Mouse (Mus musculus) heart, embryonic 10.5 days (tissue): ENCODE results near the gene Ankrd55. TPM values are rescaled to one million over a fixed set of nuclear protein-coding genes. Genes with fewer than 3 reads are reported as not detected.
A peak's percentile ranks its signal among the peaks of the same experiment; 100 is the strongest.

Experiments
- DNase-seq: peaks from one replicate; pipeline ENCODE4 v3.0.0-alpha.2; 2017; ENCODE audit warnings: low spot score
- H3K27ac ChIP-seq: fragments of 300-500 bp; sonication (generic); 2 replicates; pipeline ENCODE4 v1.5.1; 2016; ENCODE audit warnings: mild to moderate bottlenecking
- H3K27me3 ChIP-seq: fragments of 300-500 bp; sonication (generic); 2 replicates; pipeline ENCODE4 v1.6.1; 2016; ENCODE audit warnings: mild to moderate bottlenecking; ENCODE audit not compliant: poor library complexity, insufficient read depth, severe bottlenecking
- H3K36me3 ChIP-seq: fragments of 300-500 bp; sonication (generic); 2 replicates; pipeline ENCODE4 v1.6.1; 2016; ENCODE audit warnings: mild to moderate bottlenecking, moderate library complexity
- H3K4me1 ChIP-seq: fragments of 300-500 bp; sonication (generic); 2 replicates; pipeline ENCODE4 v1.6.1; 2016; ENCODE audit warnings: mild to moderate bottlenecking
- H3K4me3 ChIP-seq: fragments of 300-500 bp; sonication (generic); 2 replicates; pipeline ENCODE4 v1.5.1; 2016; ENCODE audit warnings: mild to moderate bottlenecking, moderate library complexity
- H3K9me3 ChIP-seq: fragments of 300-500 bp; sonication (generic); 2 replicates; pipeline ENCODE4 v1.6.1; 2016; ENCODE audit warnings: mild to moderate bottlenecking, moderate library complexity
- WGBS: fragments of 180-500 bp; shearing (Covaris S2); methylation state at CpG from one replicate; pipeline ENCODE4 v1.1.7; 2016; 5-methylcytosine and 5-hydroxymethylcytosine counted together
- polyA plus RNA-seq: library from polyadenylated mRNA; unstranded; fragments of >200 nt; fragmentation: Nextera tagmentation; extraction: Ambion mirVana; gene quantifications from 2 replicates; pipeline ENCODE4 v1.2.1, GENCODE M21; 2016

Gene Ankrd55
- polyA plus RNA-seq, 1 experiment from 2014 or later: not detected

DNA sequence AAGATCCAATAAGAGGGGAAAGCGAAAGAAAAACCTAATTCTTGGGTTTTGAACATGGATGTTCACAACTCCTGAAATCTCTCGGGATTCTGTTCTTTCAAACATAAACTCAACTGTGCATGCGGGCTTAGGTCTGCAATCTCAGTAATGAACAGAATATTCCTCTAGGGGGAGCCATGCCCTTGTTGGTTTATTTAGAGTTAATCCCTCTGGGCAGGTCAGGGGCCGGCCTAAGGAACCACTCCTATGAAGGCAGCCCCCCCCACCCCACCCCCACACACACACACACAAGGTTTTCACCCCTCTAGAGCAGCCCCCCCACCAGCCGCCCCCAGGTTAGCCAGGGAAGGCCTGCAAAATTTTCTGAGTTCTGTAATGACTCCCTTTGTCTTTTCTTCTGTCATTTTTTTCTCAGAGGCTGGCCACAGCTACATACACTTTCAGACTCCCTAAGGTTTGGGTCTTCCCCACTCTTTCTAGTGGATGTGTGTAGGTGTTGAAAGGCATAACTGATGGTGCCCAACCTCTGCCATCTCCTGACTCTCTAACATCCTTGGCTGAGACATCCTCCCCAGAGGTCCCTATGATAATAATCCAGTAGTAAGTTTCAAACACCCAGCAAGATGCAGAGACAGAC is 16.2 kb upstream of the Ankrd55 start:
- 19% methylated on average over 5 of the region's 5 CpGs for WGBS
- Histone ChIP-seq H3K36me3 (no peaks in the 10 kb centered on the region), H3K9me3 (no peaks in the 10 kb centered on the region), H3K27me3 (no peaks in the 10 kb centered on the region), H3K4me3 (no peak overlapping the region), H3K4me1 (no peaks in the 10 kb centered on the region; the same call in 1 of the 2 replicates), H3K27ac (no peak overlapping the region)
- DNase-seq: no peak

DNA sequence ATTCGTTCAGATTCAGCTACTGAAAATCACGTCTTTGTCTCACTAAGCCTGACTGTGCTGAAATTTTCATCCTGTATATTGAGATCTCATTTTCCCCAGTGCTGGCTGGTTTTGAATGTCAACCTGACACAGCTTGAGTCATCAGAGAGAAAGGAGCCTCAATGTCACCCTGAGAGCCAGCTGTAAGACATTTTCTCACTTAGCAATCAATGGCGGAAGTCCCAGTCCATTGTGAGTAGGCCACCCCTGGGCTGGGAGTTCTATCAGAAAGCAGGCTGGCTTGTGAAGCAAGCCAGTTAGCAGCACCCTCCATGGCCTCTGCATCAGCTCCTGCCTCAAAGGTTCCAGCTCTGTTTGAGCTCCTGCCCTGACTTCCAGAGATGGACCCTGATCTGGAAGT is 13.6 kb upstream of the Ankrd55 start:
- no peaks in the 10 kb centered on the region for H3K9me3 ChIP-seq
- H3K4me3 ChIP-seq: no peak overlapping the region
- WGBS: 80% methylated on average over 3 of the region's 3 CpGs
- H3K27me3 ChIP-seq: no peaks in the 10 kb centered on the region
- no peaks in the 10 kb centered on the region; the same call in 1 of the 2 replicates for H3K4me1 ChIP-seq
- no peaks in the 10 kb centered on the region for H3K36me3 ChIP-seq
- DNase-seq: no peak
- H3K27ac ChIP-seq: no peak overlapping the region

DNA sequence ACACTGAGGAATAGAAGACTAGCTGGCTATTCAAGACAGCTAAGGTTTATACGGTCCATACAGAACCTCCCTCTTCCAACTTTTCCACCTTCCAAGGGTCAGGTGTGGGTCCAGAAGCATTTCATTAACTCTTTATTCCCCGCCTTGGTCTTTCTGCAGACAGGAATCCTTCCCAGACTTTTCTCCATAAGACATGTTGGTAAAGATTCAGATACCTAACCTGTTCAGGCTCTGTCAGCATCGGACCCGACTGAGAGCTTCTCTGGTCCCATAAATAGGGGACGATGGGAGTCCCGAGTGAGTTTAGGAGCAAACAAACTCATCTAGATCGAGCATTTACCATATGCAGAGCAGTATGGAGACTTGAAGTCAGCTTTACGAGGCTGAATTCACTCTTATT is 12.3 kb upstream of the Ankrd55 start:
- H3K27me3 ChIP-seq: no peaks in the 10 kb centered on the region
- H3K36me3 ChIP-seq: no peaks in the 10 kb centered on the region
- WGBS: 83% methylated on average over 8 of the region's 8 CpGs
- H3K27ac ChIP-seq: no peak overlapping the region
- no peaks in the 10 kb centered on the region; the same call in 1 of the 2 replicates for H3K4me1 ChIP-seq
- no peak overlapping the region for H3K4me3 ChIP-seq
- H3K9me3 ChIP-seq: no peaks in the 10 kb centered on the region
- DNase-seq: no peak

DNA sequence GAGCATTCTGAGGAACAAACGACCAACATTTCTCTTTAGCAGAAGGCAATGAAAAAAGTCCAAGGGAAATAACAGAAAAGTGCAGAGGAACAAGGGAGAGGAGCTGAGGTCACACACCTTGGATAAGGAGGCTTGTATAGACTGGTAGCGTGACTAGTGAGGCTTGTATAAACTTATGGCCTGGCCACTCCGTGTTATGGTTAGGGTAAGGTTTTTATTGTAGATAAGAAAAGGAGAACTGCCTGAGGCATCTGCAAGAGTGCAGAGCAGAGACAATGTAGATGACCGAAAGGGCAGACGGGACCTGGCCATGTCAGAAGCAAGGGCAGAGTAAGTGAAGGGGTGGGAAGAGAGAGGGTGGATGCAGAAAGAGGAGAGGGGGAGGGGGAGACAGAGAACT is 10.7 kb upstream of the Ankrd55 start:
- Histone ChIP-seq H3K27me3 (no peaks in the 10 kb centered on the region), H3K27ac (no peak overlapping the region), H3K4me1 (no peaks in the 10 kb centered on the region), H3K36me3 (no peaks in the 10 kb centered on the region), H3K4me3 (no peak overlapping the region), H3K9me3 (no peaks in the 10 kb centered on the region)
- WGBS: 70% methylated on average over 5 of the region's 5 CpGs
- DNase-seq: no peak

DNA sequence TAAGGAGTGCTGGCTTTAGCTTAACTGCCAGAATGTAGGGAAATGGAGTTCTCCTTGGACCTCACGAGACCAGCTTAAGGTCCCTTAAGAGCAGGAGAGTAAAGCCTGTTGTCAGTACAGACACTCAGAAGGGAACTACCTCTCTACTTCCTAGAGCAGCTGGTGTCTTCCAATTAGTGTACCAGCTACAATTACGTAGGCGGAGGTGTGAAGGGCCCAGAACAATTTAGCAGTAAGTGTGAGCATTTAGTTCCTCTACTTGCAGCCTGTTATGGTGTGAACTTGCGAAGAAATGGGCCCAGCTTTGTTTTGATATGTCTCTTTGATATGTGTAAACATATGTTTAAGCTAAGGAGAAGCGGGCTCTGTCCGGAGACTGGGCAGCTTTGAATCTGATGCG is 10.0 kb upstream of the Ankrd55 start:
- DNase-seq: no peak
- H3K4me3 ChIP-seq: no peak overlapping the region
- H3K27ac ChIP-seq: no peak overlapping the region
- H3K9me3 ChIP-seq: no peaks in the 10 kb centered on the region
- H3K27me3 ChIP-seq: no peaks in the 10 kb centered on the region
- H3K36me3 ChIP-seq: no peaks in the 10 kb centered on the region
- 76% methylated on average over 7 of the region's 7 CpGs for WGBS
- no peaks in the 10 kb centered on the region for H3K4me1 ChIP-seq

DNA sequence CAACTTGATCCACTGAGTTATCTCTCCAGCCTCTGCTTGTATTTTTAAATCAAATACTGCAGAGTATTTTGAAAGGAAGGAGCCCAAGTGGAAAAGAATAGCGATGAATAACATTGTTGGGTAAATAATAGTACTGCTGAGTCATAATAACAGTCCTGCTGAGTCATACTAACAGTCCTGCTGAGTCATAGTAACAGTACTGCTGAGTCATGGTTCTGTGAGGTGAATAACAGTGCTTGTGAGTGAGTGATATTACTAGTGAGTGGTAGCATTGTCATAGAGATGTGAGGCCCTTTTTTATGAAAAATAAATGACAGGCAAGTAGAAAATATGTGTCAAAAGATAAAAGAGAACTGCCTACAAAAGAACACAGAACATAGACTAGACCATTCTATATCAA is 1.1 kb upstream of the Ankrd55 start:
- no peaks in the 10 kb centered on the region for H3K27me3 ChIP-seq
- no peak for DNase-seq
- H3K4me3 ChIP-seq: no peak overlapping the region
- H3K36me3 ChIP-seq: no peaks in the 10 kb centered on the region
- no peaks in the 10 kb centered on the region for H3K9me3 ChIP-seq
- peaks cover 33% of the 10 kb centered on the region for H3K4me1 ChIP-seq
- 77% methylated on average over 1 of the region's 1 CpGs for WGBS
- H3K27ac ChIP-seq: no peak overlapping the region

DNA sequence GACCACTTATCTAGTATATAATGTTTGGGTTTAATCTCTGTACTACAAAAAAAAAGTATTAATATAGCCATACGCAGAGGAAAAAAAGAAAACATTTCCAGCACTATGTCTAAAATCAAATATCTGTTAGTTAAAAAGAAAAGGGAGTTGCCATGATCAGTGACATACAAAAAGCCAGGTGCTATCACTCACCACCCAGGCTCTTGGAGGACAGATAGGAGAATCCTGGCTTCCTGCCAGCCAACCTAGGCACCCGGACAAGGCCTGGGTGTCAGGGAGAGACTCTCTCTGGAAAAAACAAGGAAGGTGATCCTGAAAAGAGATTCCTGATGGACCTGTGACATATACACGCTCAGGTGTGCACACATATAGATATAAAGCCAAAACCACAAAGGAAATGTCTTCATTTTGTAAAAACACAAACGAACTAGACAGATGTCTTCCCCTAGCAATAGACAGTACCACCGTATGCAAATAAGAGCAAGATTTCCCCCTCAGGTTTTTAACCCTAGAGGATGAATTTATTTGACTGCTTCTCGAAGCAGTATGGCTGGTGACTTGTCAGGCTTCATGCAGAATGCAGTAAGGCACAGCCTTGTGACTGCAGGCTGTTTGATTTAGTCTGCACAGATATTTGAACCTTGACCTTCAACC is 553 bp upstream of the Ankrd55 start:
- Histone ChIP-seq H3K4me3 (peak overlapping the region; percentile 48), H3K27me3 (no peaks in the 10 kb centered on the region), H3K27ac (peak overlapping the region; percentile 63), H3K9me3 (no peaks in the 10 kb centered on the region), H3K36me3 (no peaks in the 10 kb centered on the region), H3K4me1 (peaks cover 35% of the 10 kb centered on the region)
- 58% methylated on average over 6 of the region's 6 CpGs for WGBS
- no peak for DNase-seq

DNA sequence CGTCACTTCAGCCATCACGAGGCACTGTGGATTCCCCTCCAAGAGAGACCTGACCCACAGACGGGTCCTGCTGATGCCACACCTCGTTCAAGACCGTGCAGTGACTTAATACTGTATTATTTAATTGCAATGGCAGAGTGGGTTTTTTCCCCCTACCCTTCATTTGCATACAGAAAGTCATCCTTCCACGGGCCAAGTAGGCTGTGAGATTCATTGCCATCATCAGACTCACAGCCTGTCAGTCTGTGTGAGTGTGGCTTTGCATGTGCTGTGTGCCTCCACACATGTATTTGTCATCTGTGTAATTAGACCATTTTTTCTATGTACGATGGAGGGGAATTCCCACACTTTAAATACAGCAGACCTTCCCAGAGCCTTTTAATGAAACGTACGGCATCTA is 1.1 kb downstream of the Ankrd55 start:
- no peak overlapping the region for H3K27ac ChIP-seq
- H3K36me3 ChIP-seq: no peaks in the 10 kb centered on the region
- WGBS: 75% methylated on average over 9 of the region's 9 CpGs
- H3K4me1 ChIP-seq: peaks cover 38% of the 10 kb centered on the region
- no peak for DNase-seq
- H3K4me3 ChIP-seq: no peak overlapping the region
- no peaks in the 10 kb centered on the region for H3K27me3 ChIP-seq
- no peaks in the 10 kb centered on the region for H3K9me3 ChIP-seq

DNA sequence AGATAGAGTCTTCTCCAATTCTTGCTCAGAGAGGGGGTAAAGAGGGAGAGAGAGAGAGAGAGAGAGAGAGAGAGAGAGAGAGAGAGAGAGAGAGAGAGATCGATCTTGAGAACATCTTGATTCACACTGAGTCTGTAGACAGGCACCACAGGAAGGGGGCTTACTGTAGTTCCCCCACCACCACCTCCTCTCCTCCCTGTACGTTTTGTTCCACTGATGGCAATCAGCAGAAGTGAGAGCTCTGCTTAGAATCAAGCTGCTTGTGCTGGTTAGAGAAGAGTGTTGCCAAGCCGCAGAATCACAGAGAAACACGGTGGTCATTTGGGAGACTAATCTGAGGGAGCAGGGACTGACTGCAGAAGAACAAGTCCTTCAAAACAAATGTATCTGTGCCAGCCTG is 1.7 kb downstream of the Ankrd55 start:
- no peak for DNase-seq
- Histone ChIP-seq H3K9me3 (no peaks in the 10 kb centered on the region), H3K4me3 (no peak overlapping the region), H3K27ac (no peak overlapping the region), H3K4me1 (peaks cover 38% of the 10 kb centered on the region), H3K36me3 (no peaks in the 10 kb centered on the region), H3K27me3 (no peaks in the 10 kb centered on the region)
- 32% methylated on average over 4 of the region's 4 CpGs for WGBS

DNA sequence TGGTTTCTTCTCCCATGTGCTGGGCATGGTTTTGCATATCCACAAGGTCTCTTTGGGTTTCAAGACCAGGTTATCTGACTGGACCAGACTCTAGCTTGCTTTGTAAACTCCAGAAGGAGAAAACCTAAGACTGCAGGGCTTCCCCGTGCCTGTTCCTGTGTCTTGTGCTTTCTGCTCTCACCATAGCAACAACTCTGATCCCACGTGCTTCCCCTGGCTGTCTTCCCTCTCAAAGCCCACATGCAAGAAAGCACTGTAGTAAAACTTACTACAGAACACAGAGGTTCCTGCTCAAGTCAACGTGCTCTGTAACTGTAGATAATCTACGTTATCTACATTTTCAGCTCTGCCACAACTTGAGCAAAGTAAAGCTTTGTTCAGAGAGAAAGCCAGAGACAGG is 4.2 kb downstream of the Ankrd55 start:
- Histone ChIP-seq H3K9me3 (no peaks in the 10 kb centered on the region), H3K36me3 (no peaks in the 10 kb centered on the region), H3K27ac (no peak overlapping the region), H3K27me3 (no peaks in the 10 kb centered on the region), H3K4me1 (peaks cover 38% of the 10 kb centered on the region), H3K4me3 (no peak overlapping the region)
- DNase-seq: no peak
- WGBS: 40% methylated on average over 4 of the region's 4 CpGs

DNA sequence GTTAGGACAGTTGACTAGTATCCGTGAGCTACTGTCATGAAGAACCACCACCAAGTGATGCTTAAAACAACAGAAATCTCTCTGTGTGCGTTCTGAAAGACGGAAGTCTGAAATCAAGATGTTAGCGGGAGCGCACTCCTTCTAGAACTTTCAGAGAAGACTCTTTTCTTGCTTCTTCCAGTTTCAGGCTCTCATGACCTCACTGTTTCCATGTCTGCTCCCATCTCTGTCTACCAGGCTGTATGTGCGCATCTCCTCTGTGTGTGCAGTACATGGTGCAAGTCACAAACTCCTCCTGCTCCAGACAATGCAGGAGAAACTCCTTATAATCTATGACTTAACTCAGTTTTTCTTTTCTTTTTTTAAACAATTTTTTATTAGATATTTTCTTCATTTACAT is 4.8 kb downstream of the Ankrd55 start:
- H3K36me3 ChIP-seq: no peaks in the 10 kb centered on the region
- DNase-seq: no peak
- no peak overlapping the region for H3K4me3 ChIP-seq
- H3K4me1 ChIP-seq: peaks cover 32% of the 10 kb centered on the region
- WGBS: 92% methylated on average over 6 of the region's 6 CpGs
- no peak overlapping the region for H3K27ac ChIP-seq
- no peaks in the 10 kb centered on the region for H3K9me3 ChIP-seq
- H3K27me3 ChIP-seq: no peaks in the 10 kb centered on the region

DNA sequence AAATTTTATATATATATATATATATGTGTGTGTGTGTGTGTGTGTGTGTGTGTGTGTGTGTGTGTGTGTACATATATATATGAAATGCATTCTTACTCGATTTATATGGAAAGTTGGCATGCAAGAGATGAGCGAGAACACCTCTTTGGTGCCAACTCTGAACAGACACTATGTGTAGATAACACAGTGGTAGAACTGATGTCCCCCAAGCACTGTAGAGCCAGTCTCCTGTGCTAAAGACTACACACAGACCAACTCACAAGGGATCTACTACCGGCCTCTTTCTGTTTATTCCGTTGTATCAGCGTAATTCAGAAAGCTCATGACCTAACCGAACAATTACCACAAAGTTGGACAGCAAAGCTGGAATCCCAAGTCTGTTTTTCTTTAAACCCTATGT is 6.2 kb downstream of the Ankrd55 start:
- Histone ChIP-seq H3K9me3 (no peaks in the 10 kb centered on the region), H3K4me1 (peaks cover 20% of the 10 kb centered on the region), H3K36me3 (no peaks in the 10 kb centered on the region), H3K27me3 (no peaks in the 10 kb centered on the region), H3K4me3 (no peak overlapping the region), H3K27ac (no peak overlapping the region)
- 84% methylated on average over 6 of the region's 6 CpGs for WGBS
- no peak for DNase-seq

DNA sequence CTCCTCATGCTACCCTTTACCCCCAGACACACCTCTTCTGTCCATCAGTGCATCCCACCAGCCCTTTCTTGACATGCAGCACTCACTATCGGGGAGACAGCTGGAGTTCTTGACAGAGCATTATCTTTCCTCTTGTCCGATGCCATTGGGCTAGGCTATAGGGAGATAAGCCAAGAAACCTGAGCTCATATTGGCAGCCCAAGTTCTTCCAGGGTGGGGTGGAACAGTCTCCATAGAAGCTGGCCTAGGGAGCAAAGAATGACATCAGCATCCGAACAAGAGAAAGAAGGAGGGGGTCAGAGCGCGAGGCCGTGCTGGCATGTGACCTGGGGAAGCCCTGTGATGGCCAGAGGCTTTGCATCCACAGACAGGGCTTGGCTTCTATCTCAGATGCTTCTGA is 9.5 kb downstream of the Ankrd55 start:
- Histone ChIP-seq H3K36me3 (no peaks in the 10 kb centered on the region), H3K27me3 (no peaks in the 10 kb centered on the region), H3K4me1 (peaks cover 2% of the 10 kb centered on the region; the same call in 1 of the 2 replicates), H3K27ac (no peak overlapping the region), H3K4me3 (no peak overlapping the region), H3K9me3 (no peaks in the 10 kb centered on the region)
- no peak for DNase-seq
- 74% methylated on average over 6 of the region's 6 CpGs for WGBS

DNA sequence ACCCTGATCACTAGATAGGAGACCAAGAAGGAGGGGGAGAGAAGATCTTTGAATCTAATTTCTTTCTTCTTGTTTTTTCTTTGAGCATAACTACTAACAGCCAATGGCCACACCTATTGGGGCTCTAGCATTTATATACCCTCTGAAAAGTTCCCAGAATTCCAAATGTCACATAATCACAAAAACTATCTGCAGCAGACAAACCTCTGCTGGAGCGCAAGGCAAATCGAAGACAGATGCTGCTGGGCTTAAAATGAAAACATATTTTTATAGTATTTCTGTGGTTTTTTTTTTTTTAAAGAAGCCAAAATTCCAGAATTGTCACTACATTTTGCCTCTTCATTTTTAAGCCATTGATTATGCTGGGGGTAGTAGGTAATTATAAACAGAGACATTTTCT is 15.2 kb downstream of the Ankrd55 start:
- no peak overlapping the region for H3K27ac ChIP-seq
- H3K27me3 ChIP-seq: no peaks in the 10 kb centered on the region
- no peaks in the 10 kb centered on the region for H3K9me3 ChIP-seq
- no peaks in the 10 kb centered on the region for H3K4me1 ChIP-seq
- 92% methylated on average over 2 of the region's 2 CpGs for WGBS
- no peaks in the 10 kb centered on the region for H3K36me3 ChIP-seq
- no peak for DNase-seq
- no peak overlapping the region for H3K4me3 ChIP-seq
